Mouse (Mus musculus): ENCODE results near the gene Qrfp. TPM values are rescaled to one million over a fixed set of nuclear protein-coding genes. Genes with fewer than 3 reads are reported as not detected.

Qrfp gene
- polyA plus RNA-seq, 1 experiment = 1.1 TPM

DNA sequence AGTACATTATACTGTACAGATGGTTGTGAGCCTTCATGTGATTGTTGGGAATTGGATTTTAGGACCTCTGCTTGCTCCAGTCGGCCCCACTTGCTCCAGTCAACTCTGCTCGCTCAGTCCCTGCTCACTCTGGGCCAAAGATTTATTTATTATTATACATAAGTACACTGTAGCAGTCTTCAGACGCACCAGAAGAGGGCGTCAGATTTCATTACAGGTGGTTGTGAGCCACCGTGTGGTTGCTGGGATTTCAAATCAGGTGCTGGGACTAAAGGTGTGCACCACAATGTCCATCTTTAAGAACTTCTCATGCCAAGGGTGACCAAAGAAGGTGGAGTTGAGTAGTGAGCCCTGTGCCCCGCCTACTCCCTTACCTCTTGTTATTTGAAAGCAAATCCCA, 17.8 kb downstream of the Qrfp start:
- Histone ChIP-seq H3K27me3 (ENCODE audit: control insufficient read depth, insufficient read depth, low read length) (no peaks in the 10 kb centered on the region), H3K4me1 (ENCODE audit: control insufficient read depth, insufficient read depth, insufficient read length) (no peaks in the 10 kb centered on the region), H3K4me3 (ENCODE audit: extremely low read depth, insufficient read depth, insufficient read length) (no peak overlapping the region), H3K36me3 (ENCODE audit: control insufficient read depth, insufficient read depth, low read length) (peaks cover 32% of the 10 kb centered on the region), H3K27ac (ENCODE audit: insufficient read depth, low read length) (no peak overlapping the region)
- no peak for TF ChIP-seq CTCF (IDR thresholded peaks at IDR 0.05; ENCODE audit: extremely low read depth, insufficient read depth, insufficient read length, insufficient replicate concordance)
- TF ChIP-seq POLR2A (IDR thresholded peaks at IDR 0.05; ENCODE audit: low read depth, low read length) = no peak
- DNase-seq (ENCODE audit: low read depth in 1 of 2, low spot score in 2 of 2) = no peak
- 87% methylated on average over 6 of the region's 6 CpGs for WGBS

- H3K27me3 ChIP-seq (ENCODE audit: control insufficient read depth, insufficient read depth, low read length) = no peaks in the 10 kb centered on the region
- no peak overlapping the region for H3K4me3 ChIP-seq (ENCODE audit: extremely low read depth, insufficient read depth, insufficient read length)
- H3K4me1 ChIP-seq (ENCODE audit: control insufficient read depth, insufficient read depth, insufficient read length) = no peaks in the 10 kb centered on the region
- H3K27ac ChIP-seq (ENCODE audit: insufficient read depth, low read length) = no peak overlapping the region
- TF ChIP-seq CTCF (IDR thresholded peaks at IDR 0.05; ENCODE audit: extremely low read depth, insufficient read depth, insufficient read length, insufficient replicate concordance) (no peak), POLR2A (IDR thresholded peaks at IDR 0.05; ENCODE audit: low read depth, low read length) (no peak)
- DNase-seq (ENCODE audit: low read depth in 1 of 2, low spot score in 2 of 2) = no peak
- WGBS = 91% methylated on average over 8 of the region's 8 CpGs
- peaks cover 27% of the 10 kb centered on the region for H3K36me3 ChIP-seq (ENCODE audit: control insufficient read depth, insufficient read depth, low read length)
These were observed 19.1 kb downstream of the Qrfp start for GRCm38 (mm10) chr2:31791260-31791659.

- no peaks in the 10 kb centered on the region for H3K4me1 ChIP-seq (ENCODE audit: control insufficient read depth, insufficient read depth, insufficient read length)
- H3K36me3 ChIP-seq (ENCODE audit: control insufficient read depth, insufficient read depth, low read length) = peaks cover 27% of the 10 kb centered on the region
- no peak for DNase-seq (ENCODE audit: low read depth in 1 of 2, low spot score in 2 of 2)
- no peaks in the 10 kb centered on the region for H3K27me3 ChIP-seq (ENCODE audit: control insufficient read depth, insufficient read depth, low read length)
- no peak overlapping the region for H3K27ac ChIP-seq (ENCODE audit: insufficient read depth, low read length)
- no peak overlapping the region for H3K4me3 ChIP-seq (ENCODE audit: extremely low read depth, insufficient read depth, insufficient read length)
- WGBS = 90% methylated on average over 13 of the region's 13 CpGs
- TF ChIP-seq POLR2A (IDR thresholded peaks at IDR 0.05; ENCODE audit: low read depth, low read length) = no peak
- TF ChIP-seq CTCF (IDR thresholded peaks at IDR 0.05; ENCODE audit: extremely low read depth, insufficient read depth, insufficient read length, insufficient replicate concordance) = no peak
These were observed 19.6 kb downstream of the Qrfp start for GRCm38 (mm10) chr2:31790728-31791251.

GRCm38 (mm10) chr2:31789215-31789614, 21.2 kb downstream of the Qrfp start:
- H3K36me3 ChIP-seq (ENCODE audit: control insufficient read depth, insufficient read depth, low read length) = peaks cover 23% of the 10 kb centered on the region
- H3K27me3 ChIP-seq (ENCODE audit: control insufficient read depth, insufficient read depth, low read length) = no peaks in the 10 kb centered on the region
- H3K27ac ChIP-seq (ENCODE audit: insufficient read depth, low read length) = no peak overlapping the region
- H3K4me1 ChIP-seq (ENCODE audit: control insufficient read depth, insufficient read depth, insufficient read length) = no peaks in the 10 kb centered on the region
- no peak for DNase-seq (ENCODE audit: low read depth in 1 of 2, low spot score in 2 of 2)
- TF ChIP-seq CTCF (IDR thresholded peaks at IDR 0.05; ENCODE audit: extremely low read depth, insufficient read depth, insufficient read length, insufficient replicate concordance) (no peak), POLR2A (IDR thresholded peaks at IDR 0.05; ENCODE audit: low read depth, low read length) (no peak)
- 90% methylated on average over 2 of the region's 2 CpGs for WGBS
- H3K4me3 ChIP-seq (ENCODE audit: extremely low read depth, insufficient read depth, insufficient read length) = no peak overlapping the region

DNA sequence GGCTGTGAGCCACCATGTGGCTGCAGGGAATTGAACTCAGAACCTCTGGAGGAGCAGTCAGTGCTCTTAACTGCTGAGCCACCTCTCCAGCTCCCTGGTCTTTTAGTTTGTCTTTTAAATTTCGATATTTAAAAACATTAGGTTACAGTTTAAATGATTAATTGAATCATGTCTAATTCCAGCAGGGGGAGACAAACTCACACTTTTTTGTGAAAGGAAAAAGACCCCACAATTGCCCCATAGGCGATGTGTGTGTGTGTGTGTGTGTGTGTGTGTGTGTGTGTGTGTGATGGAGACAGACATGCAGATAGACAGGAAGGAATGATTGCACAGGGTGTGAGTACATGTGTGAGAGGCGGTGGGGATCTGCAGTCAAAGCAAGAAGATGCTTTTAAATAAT, 22.2 kb downstream of the Qrfp start:
- no peak for TF ChIP-seq POLR2A (IDR thresholded peaks at IDR 0.05; ENCODE audit: low read depth, low read length)
- TF ChIP-seq CTCF (IDR thresholded peaks at IDR 0.05; ENCODE audit: extremely low read depth, insufficient read depth, insufficient read length, insufficient replicate concordance) = no peak
- H3K27ac ChIP-seq (ENCODE audit: insufficient read depth, low read length) = no peak overlapping the region
- H3K36me3 ChIP-seq (ENCODE audit: control insufficient read depth, insufficient read depth, low read length) = peaks cover 23% of the 10 kb centered on the region

DNA sequence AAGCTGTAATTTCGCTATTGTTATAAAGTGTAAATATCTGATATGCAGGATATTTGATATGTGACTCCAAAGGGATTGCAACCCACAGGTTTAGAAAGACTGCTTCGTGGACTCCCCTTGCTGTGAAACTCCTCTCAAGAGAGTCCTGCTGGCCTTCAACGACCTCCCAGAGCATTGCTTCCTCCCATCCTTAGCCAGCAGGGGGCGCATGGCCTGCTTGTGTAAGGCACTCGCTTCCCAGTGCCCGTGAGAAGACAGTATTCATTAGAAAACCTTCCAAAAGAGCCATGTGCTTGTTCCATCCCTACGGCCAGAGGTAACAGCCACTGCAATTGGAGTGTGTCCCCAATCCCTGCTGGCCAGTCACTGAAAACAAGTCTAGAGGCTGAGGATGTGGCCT, 23.4 kb downstream of the Qrfp start:
- TF ChIP-seq POLR2A (IDR thresholded peaks at IDR 0.05; ENCODE audit: low read depth, low read length) = no peak
- peak; percentile 90 for TF ChIP-seq CTCF (IDR thresholded peaks at IDR 0.05; ENCODE audit: extremely low read depth, insufficient read depth, insufficient read length, insufficient replicate concordance)
- Histone ChIP-seq H3K36me3 (ENCODE audit: control insufficient read depth, insufficient read depth, low read length) (peaks cover 20% of the 10 kb centered on the region), H3K4me1 (ENCODE audit: control insufficient read depth, insufficient read depth, insufficient read length) (no peaks in the 10 kb centered on the region), H3K4me3 (ENCODE audit: extremely low read depth, insufficient read depth, insufficient read length) (no peak overlapping the region), H3K27me3 (ENCODE audit: control insufficient read depth, insufficient read depth, low read length) (no peaks in the 10 kb centered on the region), H3K27ac (ENCODE audit: insufficient read depth, low read length) (no peak overlapping the region)
- 35% methylated on average over 7 of the region's 7 CpGs for WGBS
- peak; percentile 33 to 74 for DNase-seq (ENCODE audit: low read depth in 1 of 2, low spot score in 2 of 2)

More for the DNA sequence above, 22.2 kb downstream of the Qrfp start:
- Histone ChIP-seq H3K27me3 (ENCODE audit: control insufficient read depth, insufficient read depth, low read length) (no peaks in the 10 kb centered on the region), H3K4me1 (ENCODE audit: control insufficient read depth, insufficient read depth, insufficient read length) (no peaks in the 10 kb centered on the region), H3K4me3 (ENCODE audit: extremely low read depth, insufficient read depth, insufficient read length) (no peak overlapping the region)
- 76% methylated on average over 3 of the region's 3 CpGs for WGBS
- no peak for DNase-seq (ENCODE audit: low read depth in 1 of 2, low spot score in 2 of 2)

GRCm38 (mm10) chr2:31785074-31785473, 25.3 kb downstream of the Qrfp start:
- Histone ChIP-seq H3K36me3 (ENCODE audit: control insufficient read depth, insufficient read depth, low read length) (peaks cover 14% of the 10 kb centered on the region), H3K4me3 (ENCODE audit: extremely low read depth, insufficient read depth, insufficient read length) (no peak overlapping the region), H3K4me1 (ENCODE audit: control insufficient read depth, insufficient read depth, insufficient read length) (no peaks in the 10 kb centered on the region), H3K27me3 (ENCODE audit: control insufficient read depth, insufficient read depth, low read length) (no peaks in the 10 kb centered on the region), H3K27ac (ENCODE audit: insufficient read depth, low read length) (no peak overlapping the region)
- WGBS = 31% methylated on average over 9 of the region's 9 CpGs
- no peak for TF ChIP-seq POLR2A (IDR thresholded peaks at IDR 0.05; ENCODE audit: low read depth, low read length)
- peak; percentile 76; the same call in 1 of the 2 replicates for TF ChIP-seq CTCF (IDR thresholded peaks at IDR 0.05; ENCODE audit: extremely low read depth, insufficient read depth, insufficient read length, insufficient replicate concordance)
- peak; percentile 71 to 75 for DNase-seq (ENCODE audit: low read depth in 1 of 2, low spot score in 2 of 2)

All from spleen, adult 2 months (tissue).